Mouse (Mus musculus) megakaryocyte, embryonic 14.5 days (primary cell): ENCODE results near the gene Ptpa.

Experiments
- FLI1 ChIP-seq: IDR thresholded peaks from 2 replicates; pipeline ENCODE4 v1.6.1; 2012; ENCODE audit warnings: low read length, inconsistent platforms, mixed read lengths
- GATA1 ChIP-seq: IDR thresholded peaks from 3 replicates; pipeline ENCODE4 v1.6.1; 2012; ENCODE audit warnings: mixed read lengths, low read length, inconsistent platforms, borderline replicate concordance

DNA sequence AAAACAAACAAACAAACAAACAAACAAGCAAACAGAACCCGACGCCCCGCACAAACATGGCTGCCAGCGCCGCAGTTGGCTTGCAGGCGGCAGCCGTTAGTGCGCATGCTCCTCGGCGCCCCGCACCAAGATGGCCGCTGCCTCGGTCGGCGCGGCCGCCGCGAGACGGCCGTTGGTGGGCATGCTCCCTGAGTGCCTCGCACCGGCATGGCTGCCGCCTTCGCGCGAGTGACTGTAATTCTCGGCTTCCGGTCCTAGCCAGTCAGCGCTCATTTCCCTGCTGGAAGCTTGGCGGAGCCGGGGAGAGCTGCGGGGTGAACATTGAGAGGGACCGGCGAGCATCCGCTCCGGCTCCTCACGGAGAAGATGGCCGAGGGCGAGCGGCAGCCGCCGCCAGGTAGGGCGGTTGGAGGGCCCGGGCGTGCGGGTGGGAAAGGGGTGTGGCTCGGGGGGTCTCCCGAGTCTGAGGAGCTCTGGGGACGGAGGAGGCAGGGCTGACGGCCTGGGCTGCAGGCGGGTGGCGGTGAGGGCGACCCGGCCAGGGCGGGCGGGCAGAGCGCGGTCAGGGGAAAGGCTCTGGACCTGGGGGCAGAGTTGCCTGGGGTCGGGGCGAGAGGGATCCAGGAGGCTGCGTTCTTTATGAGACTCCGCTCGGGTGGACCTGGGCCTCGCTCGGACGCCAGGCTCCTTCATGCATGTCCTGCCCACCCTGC is at the start of gene Ptpa:
- TF ChIP-seq GATA1 (no peak), FLI1 (no peak)
